Mouse (Mus musculus) heart, adult 9 months (tissue): ENCODE measurements at regions not wholly inside any gene's neighbourhood (a gene's known extent, or its start where the extent isn't known, plus 50 kb on each side); places are given as distances from the start of the nearest gene placed in this dataset.

Experiments
- DNase-seq, 2 experiments: peaks; one replicate each; pipeline ENCODE4 v3.0.0; 2022; ENCODE audit warnings: low spot score in 2 of 2

DNA sequence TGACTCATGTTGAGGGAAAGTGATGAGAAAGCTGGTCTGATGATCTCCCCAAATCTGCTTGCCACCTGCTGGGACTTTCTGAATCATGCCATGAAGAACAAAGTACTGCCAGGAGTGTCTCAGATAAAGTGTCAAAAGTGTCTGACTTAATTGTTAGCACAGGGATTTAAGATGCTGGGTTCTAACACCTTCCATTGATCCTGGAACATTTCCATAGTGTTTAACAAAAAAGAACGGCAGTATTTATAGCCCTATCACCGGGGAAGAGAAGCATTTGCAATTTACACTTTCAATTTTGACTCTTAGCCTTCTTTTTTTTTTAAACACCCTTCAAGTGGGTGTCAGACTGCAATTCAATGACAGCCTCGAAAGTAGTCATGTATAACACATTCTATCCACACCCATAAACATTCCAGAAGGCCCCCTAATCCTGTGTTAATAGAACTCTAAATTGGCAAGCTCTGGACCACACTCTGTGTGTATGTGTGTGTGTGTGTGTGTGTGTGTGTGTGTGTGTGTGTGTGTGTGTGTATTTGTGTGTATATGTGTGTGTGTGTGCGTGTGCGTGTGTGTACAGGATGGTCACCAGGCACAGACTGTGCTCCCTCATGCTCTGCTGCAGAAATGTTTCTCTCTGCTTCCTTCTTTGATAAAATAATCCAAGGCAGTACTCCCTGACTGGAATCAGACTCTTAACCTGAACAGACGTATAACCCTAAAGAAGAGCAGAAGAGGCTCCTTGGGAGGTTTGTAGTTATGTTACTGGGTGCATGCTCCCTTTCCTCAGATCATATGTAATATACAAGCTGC lies 313.2 kb downstream of the Rnd3 start:
- DNase-seq, result no peak

DNA sequence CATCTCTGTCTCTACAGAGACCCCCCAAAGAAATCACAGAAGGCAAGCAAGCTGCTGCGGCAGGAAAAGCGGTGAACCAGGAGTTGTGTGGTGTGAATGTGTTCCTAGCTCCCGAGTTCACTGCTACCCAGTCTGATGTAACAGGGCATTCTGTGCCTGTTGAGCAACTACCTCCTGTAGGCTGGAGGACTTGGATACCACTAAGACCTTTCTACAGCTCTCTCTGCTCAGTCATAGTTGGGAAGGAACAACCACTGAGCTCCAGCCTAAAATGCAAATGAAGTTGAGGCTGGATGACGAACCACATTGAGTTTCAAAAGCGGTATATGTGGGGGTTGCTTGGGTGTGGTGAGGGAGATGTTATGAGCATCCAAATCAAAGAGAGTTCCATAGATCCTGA lies 315.1 kb downstream of the Rnd3 start:
- DNase-seq, result no peak

DNA sequence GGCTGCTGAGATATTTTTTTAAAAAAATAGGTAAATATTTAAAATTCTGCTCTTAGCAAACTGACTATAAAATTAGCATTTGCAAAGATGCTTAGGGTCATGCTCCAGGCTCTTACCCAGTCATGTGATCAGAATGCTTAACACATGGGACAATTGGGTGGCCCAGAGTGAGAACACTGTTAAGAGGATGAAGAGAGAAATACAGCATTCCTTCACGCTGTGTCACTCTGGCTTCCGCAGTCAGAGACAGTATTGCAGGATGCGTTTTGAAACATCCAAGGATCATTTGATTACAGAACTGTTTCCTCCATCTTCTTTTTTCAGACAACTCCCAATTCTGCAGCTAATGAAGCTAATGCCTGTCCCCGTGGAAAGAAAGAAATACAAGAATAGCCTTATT lies 316.4 kb downstream of the Rnd3 start:
- peak in 1 of 2 experiments; percentile 8 for DNase-seq

DNA sequence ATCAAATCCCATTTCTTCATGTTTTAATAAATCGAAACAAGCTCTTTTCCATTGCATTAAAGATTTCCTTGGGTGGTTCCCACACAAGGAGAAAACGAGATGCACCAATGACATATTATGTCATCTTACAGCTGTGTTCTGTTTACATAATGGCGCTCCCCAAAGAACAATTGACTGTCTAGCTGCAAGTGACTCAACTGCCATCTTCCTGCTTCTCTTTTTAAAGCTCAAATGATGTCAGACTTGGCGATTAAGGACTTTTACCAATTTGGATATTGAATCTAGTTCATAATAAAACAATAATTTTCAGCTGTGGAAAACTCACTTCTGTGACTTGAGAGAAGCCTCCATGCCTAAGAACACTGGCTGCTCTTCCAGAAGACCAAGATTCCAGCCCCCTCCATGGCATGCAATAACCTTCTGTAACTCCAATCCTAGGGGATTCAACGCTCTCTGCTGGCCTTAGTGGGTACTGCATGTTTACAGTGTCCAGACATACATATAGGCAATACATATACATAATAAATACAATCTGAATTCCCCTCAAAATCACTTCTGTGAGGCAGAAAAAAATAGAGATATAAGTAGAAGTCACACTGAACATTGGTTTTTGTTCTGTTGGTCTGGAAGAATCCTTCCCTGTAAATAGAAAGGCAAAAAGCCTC lies 318.7 kb downstream of the Rnd3 start:
- DNase-seq, result peak; percentile 51 to 53

DNA sequence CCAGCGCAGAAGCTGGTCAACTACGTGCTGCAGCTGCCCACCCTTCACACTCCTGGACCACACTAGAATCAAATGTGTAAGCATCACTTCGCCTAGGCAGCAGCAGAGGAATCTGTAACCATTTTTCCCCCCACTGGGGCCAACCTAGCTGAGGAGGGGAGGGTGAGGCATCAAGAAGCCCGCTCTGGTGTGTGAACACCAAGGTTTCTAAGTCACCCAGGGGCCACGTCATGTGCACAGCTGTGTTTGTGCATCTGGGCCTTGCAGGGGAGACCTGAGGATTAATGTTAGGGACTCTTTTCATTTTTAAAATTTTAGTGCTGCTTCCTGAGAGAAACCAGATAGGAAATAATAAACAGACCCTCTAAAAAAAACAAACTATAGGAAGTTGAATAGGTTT lies 321.8 kb downstream of the Rnd3 start:
- DNase-seq, result no peak

DNA sequence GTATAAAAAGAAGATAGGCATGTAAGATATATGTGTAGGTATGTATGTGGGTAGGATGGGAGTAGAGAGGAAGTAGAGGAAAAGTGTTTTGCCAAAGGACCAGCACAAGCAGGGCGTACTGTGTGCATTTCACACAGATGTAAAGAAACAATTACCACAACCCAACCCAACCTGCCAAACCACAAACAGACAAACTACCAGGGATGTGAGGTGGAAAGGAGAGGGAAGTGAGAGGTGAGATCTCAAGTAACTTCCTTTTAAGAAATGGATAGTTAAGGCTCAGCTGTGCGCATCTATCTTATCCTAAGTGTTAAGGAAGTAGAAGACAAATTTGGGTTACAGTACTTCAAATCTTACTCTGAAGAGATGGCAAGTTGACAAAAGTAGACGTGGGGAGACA lies 322.4 kb downstream of the Rnd3 start:
- no peak for DNase-seq

DNA sequence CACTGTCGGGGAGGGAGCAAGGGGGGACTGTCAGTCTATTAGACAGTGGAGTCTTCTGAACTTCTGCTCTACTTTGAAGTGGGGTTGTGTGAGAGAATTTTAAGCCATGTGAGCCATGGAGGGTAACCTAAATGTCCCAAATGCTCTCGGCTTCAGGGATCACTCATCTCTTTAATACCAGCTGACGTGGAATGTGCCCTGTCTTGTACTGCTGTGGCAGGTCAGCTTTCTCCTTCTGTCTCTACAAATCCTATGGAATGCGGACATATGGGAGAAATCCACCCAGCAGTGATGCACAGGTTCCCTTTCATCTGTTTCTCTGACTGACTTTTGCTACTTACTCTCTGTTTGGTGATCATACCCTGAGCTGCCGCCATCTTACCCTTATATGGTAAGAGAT lies 323.3 kb downstream of the Rnd3 start:
- DNase-seq, result no peak

DNA sequence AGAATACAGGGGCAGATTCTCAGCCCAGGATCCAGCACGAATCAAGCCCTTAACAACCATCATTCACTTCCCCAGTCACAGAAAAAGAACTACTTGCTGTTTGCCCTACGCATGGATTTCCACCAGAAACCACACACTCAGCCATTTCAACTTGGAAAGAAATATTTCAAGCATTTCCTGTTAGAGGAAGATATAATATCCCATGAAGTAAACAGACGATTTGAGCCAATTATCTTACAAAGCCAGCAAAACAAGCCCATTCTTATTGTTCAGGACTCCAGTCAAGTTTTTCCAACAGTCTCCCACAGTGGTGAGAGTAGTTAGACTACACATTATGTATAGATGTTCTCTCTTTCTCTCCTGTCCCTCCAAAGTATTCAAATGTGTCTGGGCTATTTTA lies 324.1 kb downstream of the Rnd3 start:
- peak in 1 of 2 experiments; percentile 30 for DNase-seq

DNA sequence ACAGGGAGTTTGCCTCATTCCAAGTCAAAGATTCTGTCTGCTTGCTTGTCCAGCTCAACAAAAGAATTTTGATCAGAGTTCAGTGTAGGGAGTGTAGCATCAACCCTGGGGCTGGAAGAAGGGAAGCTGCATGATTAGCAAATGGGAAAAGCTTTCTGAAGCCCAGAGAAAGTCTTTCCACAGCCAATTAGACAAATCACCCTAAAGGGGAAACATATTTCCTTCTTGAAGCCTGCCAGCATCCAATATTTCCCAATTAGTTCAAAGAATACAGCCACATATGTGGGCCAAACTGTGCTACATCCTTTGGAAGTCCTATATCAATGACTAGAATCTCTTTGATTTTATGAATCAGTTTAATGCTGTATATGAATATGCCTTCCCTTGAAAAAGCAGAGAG lies 326.2 kb downstream of the Rnd3 start:
- DNase-seq, result no peak

DNA sequence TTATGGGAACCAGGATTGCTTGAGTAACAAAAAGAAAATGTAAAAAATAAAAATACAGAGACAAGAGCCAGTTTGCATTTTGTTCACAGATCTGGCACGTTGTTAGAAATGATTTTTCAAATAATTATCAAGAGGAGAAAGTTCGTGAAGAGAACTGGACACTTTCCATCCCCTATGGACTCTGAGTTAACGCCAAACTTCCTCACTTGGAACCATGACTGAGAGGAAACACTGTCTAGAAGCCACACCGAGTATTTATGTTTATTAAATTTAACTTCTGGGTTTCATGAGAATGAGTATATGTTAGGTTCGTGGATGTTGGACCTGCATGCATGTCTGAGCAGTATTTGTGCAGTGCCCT lies 329.6 kb downstream of the Rnd3 start:
- no peak for DNase-seq

DNA sequence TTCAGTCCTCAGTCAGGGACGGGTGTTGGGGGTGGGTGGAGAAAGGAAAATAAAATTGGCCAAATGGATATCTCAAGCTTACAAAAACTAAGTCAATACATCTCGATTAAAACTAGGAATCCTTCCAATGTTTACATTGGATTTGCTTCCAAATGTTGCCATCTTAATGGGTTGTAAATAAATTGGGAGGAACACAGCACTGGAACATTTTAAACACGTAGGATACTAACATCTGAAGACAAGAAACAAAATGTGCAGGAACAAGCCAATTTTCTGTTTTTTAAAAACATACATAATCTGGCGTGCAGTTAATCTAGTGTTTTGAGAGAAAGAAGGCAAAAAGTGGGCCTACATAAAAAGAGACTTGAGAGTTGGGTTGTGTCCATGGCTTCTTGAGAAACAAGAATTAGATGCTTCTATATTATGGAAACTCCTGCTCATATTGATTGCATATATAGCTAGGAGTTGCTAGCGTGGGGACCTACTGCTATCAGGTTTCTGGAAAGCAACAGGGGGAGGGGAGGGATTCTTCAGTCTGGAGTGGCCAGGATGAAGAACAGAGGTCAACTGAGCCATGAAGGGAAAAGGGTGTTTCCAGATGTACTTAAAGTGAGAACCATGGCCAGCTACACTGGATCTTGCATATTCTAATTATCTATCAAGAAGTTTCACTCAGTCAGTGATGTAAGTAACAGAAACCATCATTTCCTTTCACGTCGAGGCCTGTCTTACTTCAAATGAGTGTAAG lies 330.2 kb downstream of the Rnd3 start:
- no peak for DNase-seq

DNA sequence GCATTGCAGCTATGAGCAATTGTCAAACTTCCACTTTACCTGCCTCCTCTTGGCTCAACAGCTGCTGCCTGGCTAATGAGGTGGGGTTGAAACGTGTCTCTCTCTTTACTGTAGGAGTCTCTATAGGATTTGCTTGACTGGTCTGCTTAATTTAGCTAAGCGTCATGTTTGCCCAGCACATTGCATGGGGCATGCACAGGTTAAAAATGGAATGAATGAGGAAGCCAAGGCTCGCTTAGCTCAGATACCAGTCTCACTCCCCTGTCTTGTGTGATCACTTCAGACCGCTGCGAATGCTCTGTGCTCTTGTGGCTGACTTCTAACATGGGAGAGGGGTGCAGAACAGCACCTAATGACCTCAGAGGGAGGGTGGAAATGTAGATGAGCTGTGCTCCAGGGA lies 332.5 kb downstream of the Rnd3 start:
- DNase-seq, result no peak

DNA sequence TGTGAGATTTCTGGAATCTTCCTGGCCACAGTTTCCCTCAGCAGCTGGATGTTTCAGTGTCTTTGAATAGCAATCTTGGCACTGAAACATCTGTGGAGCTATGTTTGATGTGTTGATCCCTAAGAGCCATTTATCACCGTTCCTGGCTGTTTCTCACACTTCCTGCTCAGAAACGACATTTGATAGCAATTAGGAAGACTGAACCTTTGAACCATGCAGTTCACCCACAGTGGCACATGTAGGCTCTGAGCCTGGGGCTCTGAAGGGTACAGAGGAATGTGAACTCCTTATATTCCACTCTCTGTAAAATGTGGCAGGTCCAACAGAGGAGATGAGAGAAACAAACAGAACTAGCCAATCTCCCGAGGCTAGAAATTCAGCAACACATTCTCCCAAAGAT lies 333.4 kb downstream of the Rnd3 start:
- DNase-seq, result no peak

DNA sequence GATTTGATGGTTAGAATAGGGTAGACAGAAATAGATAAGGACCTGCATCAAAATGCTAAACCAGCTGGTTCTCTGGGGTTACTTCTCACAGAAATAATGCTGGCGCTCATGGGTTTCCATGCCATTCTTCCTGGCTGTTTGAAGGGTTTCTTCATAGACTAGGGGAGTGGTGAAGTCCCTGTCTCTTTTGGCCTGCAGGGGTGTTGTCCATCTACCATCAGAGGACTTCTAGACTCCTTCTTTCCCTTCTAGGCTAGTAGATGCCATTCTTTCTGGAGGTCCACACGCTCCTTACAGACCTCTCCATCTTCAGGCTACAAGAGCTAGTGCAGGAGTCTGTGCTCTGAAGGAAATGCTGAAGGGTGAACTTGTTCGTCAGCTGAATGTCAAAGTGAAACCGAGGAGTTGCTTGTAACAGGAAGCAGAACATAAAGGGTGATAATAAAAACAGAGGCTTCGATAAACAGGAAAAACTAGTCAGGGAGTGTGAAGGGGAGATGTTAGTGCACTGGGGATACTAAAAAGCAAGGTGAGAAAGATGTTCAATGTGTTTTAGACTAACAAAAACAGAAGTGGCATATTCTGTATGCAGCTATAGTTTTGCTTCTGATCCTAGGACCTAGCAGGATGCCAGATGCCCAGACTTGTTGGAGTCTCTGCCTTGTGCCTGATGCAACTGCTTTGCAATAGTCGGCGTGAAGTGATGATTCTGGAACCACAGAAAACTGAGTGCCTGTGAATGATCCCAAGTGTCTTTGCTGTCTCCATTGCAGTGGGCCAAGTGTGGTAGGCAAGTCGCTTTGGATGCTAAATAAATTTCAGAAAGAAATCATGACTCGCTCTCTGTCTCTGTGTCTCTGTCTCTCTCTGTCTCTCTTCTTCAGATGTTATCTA lies 335.1 kb downstream of the Rnd3 start:
- DNase-seq, result peak in 1 of 2 experiments; percentile 16

DNA sequence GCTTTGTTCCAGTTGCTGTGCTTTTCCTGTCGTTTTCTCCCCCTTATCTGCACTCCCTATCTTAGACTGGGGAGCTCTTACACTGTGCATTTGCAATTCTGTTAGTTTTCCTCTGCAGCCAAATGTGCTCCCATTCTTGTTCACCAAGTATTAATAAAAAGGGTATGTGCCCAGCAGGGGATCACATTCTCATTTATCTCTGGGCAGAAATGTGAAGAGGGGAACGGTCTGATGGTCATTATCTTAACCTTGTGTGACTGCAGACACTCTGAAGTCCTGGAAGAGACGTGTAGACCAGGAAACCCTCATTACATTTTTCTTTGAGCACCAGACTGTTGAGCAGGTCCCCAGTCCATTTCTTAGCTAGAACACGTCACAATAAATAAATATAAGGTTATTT lies 336.6 kb downstream of the Rnd3 start:
- no peak for DNase-seq

DNA sequence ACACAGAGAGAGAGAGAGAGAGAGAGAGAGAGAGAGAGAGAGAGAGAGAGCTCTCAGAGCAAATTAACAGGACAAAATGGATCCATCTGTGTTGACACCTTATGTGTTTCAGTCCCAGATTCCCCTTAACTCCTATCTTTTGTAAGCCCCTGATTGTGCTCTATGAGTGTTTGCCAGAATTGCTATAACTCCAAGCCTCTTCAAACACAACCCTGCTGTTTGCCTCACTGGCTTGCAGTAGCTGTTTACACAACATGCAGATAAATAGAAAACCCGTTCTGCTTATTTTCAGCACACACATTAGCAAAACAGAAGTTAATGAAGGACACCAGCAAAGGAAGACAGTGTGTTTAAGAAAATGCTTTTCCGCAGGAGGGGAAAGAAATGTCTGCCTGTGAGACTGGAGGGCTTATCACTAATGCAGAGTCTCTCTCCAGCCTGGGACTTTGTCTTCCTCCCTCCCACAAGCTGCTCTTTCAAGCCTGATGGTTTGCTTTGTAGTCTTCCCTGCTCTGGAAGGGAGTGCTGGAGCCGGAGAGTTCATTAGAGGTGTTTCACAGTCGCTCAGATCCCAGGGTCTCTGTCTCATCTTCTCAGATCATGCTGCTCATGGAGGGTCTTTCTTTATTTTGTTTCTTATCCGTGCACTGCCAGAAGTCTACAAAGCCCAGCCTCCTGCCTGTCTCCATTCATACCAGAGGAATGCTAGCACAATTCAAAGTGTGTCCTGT lies 338.4 kb downstream of the Rnd3 start:
- no peak for DNase-seq

DNA sequence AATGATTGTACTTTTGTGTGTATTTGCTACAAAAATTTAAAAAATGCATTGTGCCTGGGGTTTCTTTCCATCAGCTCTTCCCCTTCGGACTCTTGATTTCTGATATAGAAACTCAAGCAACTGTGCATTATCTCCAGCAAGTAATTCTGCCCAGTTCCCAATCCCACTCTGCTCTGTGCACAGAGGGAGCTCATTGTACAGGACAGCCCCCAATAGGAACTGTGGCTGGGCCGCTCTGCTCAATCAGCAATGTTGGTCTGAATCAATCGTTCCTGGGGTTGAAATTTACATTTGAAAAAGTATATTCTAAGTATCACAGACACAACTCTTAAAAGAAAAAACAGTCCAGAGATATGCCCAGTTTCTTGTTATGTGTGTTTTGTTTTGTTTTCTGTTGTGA lies 339.1 kb downstream of the Rnd3 start:
- no peak for DNase-seq

DNA sequence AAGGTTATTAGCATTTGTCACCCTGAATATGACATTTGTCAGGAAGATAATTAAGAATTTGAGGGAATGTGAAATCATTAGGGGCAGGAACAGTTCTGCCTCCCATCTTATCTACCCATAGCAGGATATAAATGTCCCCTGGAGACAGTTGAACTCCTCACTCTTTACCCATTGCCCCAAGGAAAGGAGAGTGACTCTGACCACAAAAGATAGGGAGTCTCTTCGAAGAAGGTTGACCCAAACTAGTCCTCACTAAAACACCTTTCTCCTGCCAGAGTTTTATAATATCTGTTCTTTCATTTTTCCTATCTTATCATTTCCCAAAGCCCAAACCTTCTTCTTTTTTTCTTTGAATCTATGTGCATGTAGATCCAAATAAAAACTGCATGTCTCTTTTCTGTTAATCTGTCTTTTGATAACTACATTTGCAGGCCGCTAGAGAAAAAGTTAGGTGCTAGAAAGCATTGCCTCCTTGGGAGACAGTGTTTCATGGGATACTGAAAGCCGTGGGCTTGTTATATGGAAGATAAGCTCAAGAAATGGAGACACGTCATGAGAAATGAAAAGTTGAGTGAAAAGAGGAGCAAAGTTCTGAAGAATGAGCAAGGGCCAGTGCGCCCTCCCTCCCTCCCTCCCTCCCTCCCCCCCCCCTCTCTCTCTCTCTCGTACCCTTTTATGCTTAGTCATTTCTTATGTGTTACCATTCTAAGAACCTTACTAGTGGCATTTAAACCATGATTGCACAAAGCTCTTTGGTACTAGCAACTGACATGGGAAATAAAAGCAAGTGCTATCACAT lies 341.6 kb downstream of the Rnd3 start:
- no peak for DNase-seq

DNA sequence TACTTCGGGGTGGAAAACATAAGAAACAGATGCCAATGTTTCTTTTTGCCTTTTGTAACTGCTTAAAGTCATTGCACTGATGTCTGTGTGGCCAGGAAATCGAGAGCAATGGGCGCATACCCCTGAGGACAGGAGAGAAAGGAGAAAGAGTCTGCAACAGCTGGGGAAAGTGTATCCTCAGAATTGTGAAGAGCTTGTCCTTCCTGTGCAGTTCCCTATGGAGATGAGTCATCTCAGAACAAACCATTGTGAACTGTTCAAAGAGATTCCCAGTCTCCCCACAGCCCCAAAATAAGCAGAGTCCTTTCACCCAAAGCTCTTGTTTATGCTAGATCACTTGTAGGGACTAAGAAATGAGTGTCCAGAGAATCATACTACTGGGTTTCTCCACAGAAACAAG lies 343.3 kb downstream of the Rnd3 start:
- peak; percentile 28 to 61 for DNase-seq

DNA sequence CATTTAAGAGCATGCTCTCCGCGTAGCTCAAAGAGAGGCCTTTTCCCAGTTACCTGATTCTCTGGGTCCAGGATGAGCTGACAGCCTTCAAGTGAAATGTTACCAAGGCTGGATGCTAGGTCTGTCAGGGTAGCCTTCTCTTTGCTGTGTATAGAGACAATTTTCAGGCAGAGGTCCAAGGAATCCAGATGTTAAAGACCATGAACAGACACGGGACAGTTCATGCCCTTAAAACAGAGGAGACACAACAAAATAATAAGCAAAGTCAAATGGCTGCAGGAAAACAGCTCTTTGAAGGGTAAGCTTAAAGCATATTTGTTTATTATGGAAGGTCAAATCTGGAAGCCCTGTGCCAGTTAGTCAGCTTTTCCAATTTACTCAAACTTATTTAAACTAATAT lies 352.8 kb downstream of the Rnd3 start:
- DNase-seq, result no peak
